Mouse (Mus musculus): ENCODE data around the gene Slc41a3. TPM values are rescaled to one million over a fixed set of nuclear protein-coding genes. Genes with fewer than 3 reads are reported as not detected.

Gene Slc41a3
- polyA plus RNA-seq, 1 experiment from 2014 or later, result 5.8 TPM

DNA sequence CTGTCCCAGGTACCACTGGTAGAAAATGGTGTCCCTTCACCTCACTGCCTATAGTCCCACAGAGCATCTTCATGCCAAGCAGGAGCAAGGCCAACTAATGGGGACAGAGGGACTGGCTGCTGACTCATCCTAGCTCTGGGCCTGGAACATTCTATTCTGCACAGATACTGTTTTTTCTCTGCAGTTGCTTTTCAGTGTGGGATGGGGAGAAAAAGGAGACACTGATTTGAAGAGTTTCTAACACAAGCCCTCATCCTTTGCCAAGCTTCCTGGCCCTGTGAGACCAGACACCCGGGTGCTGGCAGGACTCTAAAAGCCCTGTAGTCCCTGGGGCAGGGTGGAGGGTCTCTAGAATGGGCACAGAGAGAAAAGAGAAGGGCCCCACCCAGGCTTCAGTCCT lies 91.2 kb downstream of the Slc41a3 start:
- ATAC-seq (replicated peaks), result no peak
- no peak overlapping the region for H3K4me3 ChIP-seq
- no peaks in the 10 kb centered on the region for H3K27me3 ChIP-seq (replicated peaks)
- H3K9me3 ChIP-seq, result no peaks in the 10 kb centered on the region
- 65% methylated on average over 1 of the region's 1 CpGs for WGBS
- no peak overlapping the region for H3K4me2 ChIP-seq
- peaks cover 8% of the 10 kb centered on the region; the same call in 1 of the 2 replicates for H3K4me1 ChIP-seq
- H3K9ac ChIP-seq, result no peak overlapping the region
- H3K27ac ChIP-seq, result no peak overlapping the region
- peaks cover 5% of the 10 kb centered on the region; the same call in 1 of the 2 replicates for H3K36me3 ChIP-seq (replicated peaks)

Small RNA genes within 50 kb of the gene (microRNA-seq; reads per million reads assigned to microRNA genes)
- gene Gm24816, result not detected

Other genes starting within 250 kb of the Slc41a3 start
- gene Zxdc, start 235.2 kb upstream of the Slc41a3 start, polyA plus RNA-seq (2015; fragmentation: Nextera tagmentation; extraction: Ambion mirVana), result 11.6 and 12.7 TPM in 2 replicates
- 7.8 and 8.1 TPM in 2 replicates for gene Cfap100, start 175.9 kb upstream of the Slc41a3 start, polyA plus RNA-seq (2015; fragmentation: Nextera tagmentation; extraction: Ambion mirVana)
- 13.6 and 15.5 TPM in 2 replicates for gene Klf15, start 142.1 kb upstream of the Slc41a3 start, polyA plus RNA-seq (2015; fragmentation: Nextera tagmentation; extraction: Ambion mirVana)
- 49.9 and 58.7 TPM in 2 replicates for gene Aldh1l1, start 118.3 kb upstream of the Slc41a3 start, polyA plus RNA-seq (2015; fragmentation: Nextera tagmentation; extraction: Ambion mirVana)